Mouse (Mus musculus) midbrain, postnatal 0 days (tissue): ENCODE measurements around the gene Fam228b. TPM values are rescaled to one million over a fixed set of nuclear protein-coding genes. Genes with fewer than 3 reads are reported as not detected.
"Not testable (repeated sequence)": the region's sequence is repeated elsewhere in the genome, so short reads cannot be mapped to it uniquely, and the experiment has no call there.

Source experiments
- ATAC-seq: fragments of 200-750 bp; cut with Nextera tagmentation; 2 replicates; pipeline ENCODE4 v1.8.0; 2017; ENCODE audit warnings: moderate number of reproducible peaks, mild to moderate bottlenecking, moderate TSS enrichment, moderate library complexity; ENCODE audit not compliant: low FRiP score
- DNase-seq: peaks from one replicate; pipeline ENCODE4 v3.0.0-alpha.2; 2015; ENCODE audit warnings: low spot score
- H3K27ac ChIP-seq: fragments of 300-500 bp; sonication (generic); 2 replicates; pipeline ENCODE4 v1.5.1; 2014; ENCODE audit warnings: low read depth, mild to moderate bottlenecking, low read length, mixed read lengths
- H3K27me3 ChIP-seq: fragments of 300-500 bp; sonication (generic); 2 replicates; pipeline ENCODE4 v1.6.1; 2014; ENCODE audit warnings: low read length, control low read depth, mixed read lengths; ENCODE audit not compliant: insufficient read depth
- H3K36me3 ChIP-seq: fragments of 300-500 bp; sonication (generic); 2 replicates; pipeline ENCODE4 v1.6.1; 2014; ENCODE audit warnings: low read length, control low read depth, mixed read lengths; ENCODE audit not compliant: insufficient read depth
- H3K4me1 ChIP-seq: fragments of 300-500 bp; sonication (generic); 2 replicates; pipeline ENCODE4 v1.6.1; 2014; ENCODE audit warnings: mild to moderate bottlenecking, control low read depth, antibody characterized with exemption, low read length, mixed read lengths; ENCODE audit not compliant: insufficient read depth
- H3K4me2 ChIP-seq: fragments of 300-500 bp; sonication (generic); 2 replicates; pipeline ENCODE4 v1.6.1; 2014; ENCODE audit warnings: low read depth, mild to moderate bottlenecking, low read length, mixed read lengths; ENCODE audit not compliant: poor library complexity, severe bottlenecking
- H3K4me3 ChIP-seq: fragments of 300-500 bp; sonication (generic); 2 replicates; pipeline ENCODE4 v1.5.1; 2014; ENCODE audit warnings: low read depth, mild to moderate bottlenecking, low read length, moderate library complexity
- H3K9ac ChIP-seq: fragments of 300-500 bp; sonication (generic); replicated peaks from 2 replicates; pipeline ENCODE4 v1.6.1; 2014; ENCODE audit warnings: mild to moderate bottlenecking, low read length, moderate library complexity, mixed read lengths; ENCODE audit not compliant: poor library complexity, severe bottlenecking
- H3K9me3 ChIP-seq: fragments of 300-500 bp; sonication (generic); 2 replicates; pipeline ENCODE4 v1.6.1; 2016; ENCODE audit warnings: low read length, control low read depth
- CTCF ChIP-seq: IDR thresholded peaks from 2 replicates; pipeline ENCODE4 v1.5.1; 2016; ENCODE audit warnings: antibody characterized with exemption, mild to moderate bottlenecking
- WGBS: fragments of 180-500 bp; shearing (Covaris S2); extraction: QIAGEN DNeasy Blood & Tissue Kit; methylation state at CpG from one replicate; pipeline ENCODE4 v1.1.7; 2014; 5-methylcytosine and 5-hydroxymethylcytosine counted together
- polyA plus RNA-seq: library from polyadenylated mRNA; unstranded; fragments of >200 nt; fragmentation: Nextera tagmentation; extraction: Ambion mirVana; gene quantifications from 2 replicates; pipeline ENCODE4 v1.2.1, GENCODE M21; 2015
- total RNA-seq: library from RNA; depleted of rRNA; stranded (reverse); fragments of >200 nt; gene quantifications from 2 replicates; pipeline ENCODE4 v1.2.3, GENCODE M21; 2014

The Fam228b gene
- total and polyA plus RNA-seq, 2 experiments from 2014 or later, result 6.5 to 8.7 TPM

- Histone ChIP-seq H3K36me3 (no peaks in the 10 kb centered on the region), H3K27ac (no peak overlapping the region), H3K4me2 (no peak overlapping the region), H3K27me3 (no peaks in the 10 kb centered on the region), H3K9ac (no peak overlapping the region), H3K4me1 (no peaks in the 10 kb centered on the region), H3K9me3 (no peaks in the 10 kb centered on the region), H3K4me3 (no peak overlapping the region)
- WGBS, result 82% methylated on average over 4 of the region's 4 CpGs
- no peak for ATAC-seq
- no peak for TF ChIP-seq CTCF
- no peak for DNase-seq
Observed at GRCm38 (mm10) chr12:4811036-4811435, 42.0 kb upstream of the Fam228b start.

- H3K9ac ChIP-seq, DNase-seq, H3K4me3 ChIP-seq, ATAC-seq, H3K27me3 ChIP-seq, H3K9me3 ChIP-seq, H3K4me2 ChIP-seq, H3K27ac ChIP-seq, H3K36me3 ChIP-seq, H3K4me1 ChIP-seq: not testable (repeated sequence)
- WGBS, result 81% methylated on average over 6 of the region's 6 CpGs
Observed at GRCm38 (mm10) chr12:4797471-4797870, 28.4 kb upstream of the Fam228b start.

GRCm38 (mm10) chr12:4793718-4794117, 24.7 kb upstream of the Fam228b start:
- peak; percentile 17 for DNase-seq
- H3K27me3 ChIP-seq, result no peaks in the 10 kb centered on the region
- 92% methylated on average over 1 of the region's 1 CpGs for WGBS
- H3K36me3 ChIP-seq, result no peaks in the 10 kb centered on the region
- H3K4me2 ChIP-seq, result no peak overlapping the region
- H3K4me3 ChIP-seq, result no peak overlapping the region
- no peak for ATAC-seq
- no peaks in the 10 kb centered on the region for H3K4me1 ChIP-seq
- no peaks in the 10 kb centered on the region for H3K9me3 ChIP-seq
- no peak overlapping the region for H3K9ac ChIP-seq
- no peak overlapping the region for H3K27ac ChIP-seq
- TF ChIP-seq CTCF, result peak; percentile 55

GRCm38 (mm10) chr12:4788128-4788527, 19.1 kb upstream of the Fam228b start:
- not testable (repeated sequence) for ATAC-seq, H3K4me1 ChIP-seq, H3K4me3 ChIP-seq, H3K9ac ChIP-seq, H3K9me3 ChIP-seq, H3K27me3 ChIP-seq, H3K36me3 ChIP-seq, DNase-seq, H3K4me2 ChIP-seq, H3K27ac ChIP-seq
- 96% methylated on average over 25 of the region's 25 CpGs for WGBS

- TF ChIP-seq CTCF, result no peak
- H3K9ac ChIP-seq, result no peak overlapping the region
- no peak overlapping the region for H3K27ac ChIP-seq
- no peaks in the 10 kb centered on the region for H3K36me3 ChIP-seq
- H3K4me2 ChIP-seq, result no peak overlapping the region
- H3K9me3 ChIP-seq, result no peaks in the 10 kb centered on the region
- no peaks in the 10 kb centered on the region for H3K27me3 ChIP-seq
- DNase-seq, result no peak
- no peak overlapping the region for H3K4me3 ChIP-seq
- no peaks in the 10 kb centered on the region for H3K4me1 ChIP-seq
- WGBS, result 79% methylated on average over 2 of the region's 2 CpGs
- ATAC-seq, result no peak
Observed at GRCm38 (mm10) chr12:4784466-4784865, 15.4 kb upstream of the Fam228b start.

- Histone ChIP-seq H3K4me3 (no peak overlapping the region), H3K4me1 (no peaks in the 10 kb centered on the region), H3K9me3 (no peaks in the 10 kb centered on the region), H3K27ac (no peak overlapping the region), H3K4me2 (no peak overlapping the region), H3K9ac (no peak overlapping the region), H3K36me3 (no peaks in the 10 kb centered on the region), H3K27me3 (no peaks in the 10 kb centered on the region)
- WGBS, result 57% methylated on average over 5 of the region's 5 CpGs
- TF ChIP-seq CTCF, result no peak
- ATAC-seq (no peak), DNase-seq (no peak)
Observed at GRCm38 (mm10) chr12:4783598-4783997, 14.5 kb upstream of the Fam228b start.

GRCm38 (mm10) chr12:4781725-4782404, 12.8 kb upstream of the Fam228b start:
- DNase-seq, H3K4me2 ChIP-seq, H3K4me3 ChIP-seq, H3K4me1 ChIP-seq, H3K9me3 ChIP-seq, H3K9ac ChIP-seq, H3K27me3 ChIP-seq, ATAC-seq, H3K27ac ChIP-seq, H3K36me3 ChIP-seq: not testable (repeated sequence)
- WGBS, result 94% methylated on average over 9 of the region's 9 CpGs
